Mouse (Mus musculus) liver, embryonic 14.5 days (tissue): ENCODE measurements around the gene Gnaq. TPM values are rescaled to one million over a fixed set of nuclear protein-coding genes. Genes with fewer than 3 reads are reported as not detected.

ENCODE experiments used
- ATAC-seq: fragments of 200-750 bp; cut with Nextera tagmentation; 2 replicates; pipeline ENCODE4 v1.8.0; 2017; ENCODE audit warnings: moderate number of reproducible peaks, mild to moderate bottlenecking, moderate library complexity; ENCODE audit not compliant: insufficient read depth
- DNase-seq, 3 experiments: peaks; one replicate each; pipeline ENCODE4 v3.0.0-alpha.2; 2012 to 2013; ENCODE audit warnings: low read depth in 3 of 3, low spot score in 3 of 3
- H3K27ac ChIP-seq: fragments of 300-500 bp; sonication (generic); 2 replicates; pipeline ENCODE4 v1.5.1; 2014; ENCODE audit warnings: moderate library complexity, mild to moderate bottlenecking, control low read depth, inconsistent platforms
- H3K27me3 ChIP-seq: fragments of 300-500 bp; sonication (generic); 2 replicates; pipeline ENCODE4 v1.6.1; 2014; ENCODE audit warnings: mild to moderate bottlenecking, low read length, moderate library complexity; ENCODE audit not compliant: control insufficient read depth, insufficient read depth
- H3K36me3 ChIP-seq: fragments of 300-500 bp; sonication (generic); replicated peaks from 2 replicates; pipeline ENCODE4 v1.6.1; 2014; ENCODE audit warnings: low read depth; ENCODE audit not compliant: control insufficient read depth, insufficient read depth
- H3K4me1 ChIP-seq, 2 experiments: fragments of 200-500 bp in 1 of 2; fragments of 300-500 bp in 1 of 2; sonication (generic) in 1 of 2; replicated peaks; 2 replicates each; pipeline ENCODE4 v1.6.1; 2012 to 2014; ENCODE audit warnings: antibody characterized with exemption in 1 of 2, inconsistent platforms in 1 of 2, low read length in 1 of 2; ENCODE audit not compliant: control insufficient read depth in 2 of 2, insufficient read depth in 2 of 2
- H3K4me2 ChIP-seq: fragments of 300-500 bp; sonication (generic); 2 replicates; pipeline ENCODE4 v1.6.1; 2014; ENCODE audit warnings: low read depth, mild to moderate bottlenecking, control low read depth, moderate library complexity
- H3K4me3 ChIP-seq, 2 experiments: fragments of 200-500 bp in 1 of 2; fragments of 300-500 bp in 1 of 2; sonication (generic) in 1 of 2; 2 replicates each; pipeline ENCODE4 v1.5.1; 2012 to 2014; ENCODE audit warnings: low read depth in 2 of 2, low read length in 2 of 2, mild to moderate bottlenecking in 2 of 2, control low read depth in 1 of 2, inconsistent platforms in 1 of 2, moderate library complexity in 1 of 2; ENCODE audit not compliant: insufficient read depth in 1 of 2
- H3K9ac ChIP-seq: fragments of 300-500 bp; sonication (generic); replicated peaks from 2 replicates; pipeline ENCODE4 v1.6.1; 2014; ENCODE audit warnings: mild to moderate bottlenecking, control low read depth, moderate library complexity
- H3K9me3 ChIP-seq: fragments of 300-500 bp; sonication (generic); 2 replicates; pipeline ENCODE4 v1.6.1; 2016; ENCODE audit warnings: low read length, mixed read lengths; ENCODE audit not compliant: control insufficient read depth
- CTCF ChIP-seq: IDR thresholded peaks from 2 replicates; pipeline ENCODE4 v1.5.1; 2016; ENCODE audit warnings: antibody characterized with exemption, low read depth, control low read depth
- EP300 ChIP-seq: IDR thresholded peaks from 2 replicates; pipeline ENCODE4 v1.6.1; 2016; ENCODE audit warnings: antibody characterized with exemption, low read depth
- WGBS: fragments of 180-500 bp; shearing (Covaris S2); extraction: QIAGEN DNeasy Blood & Tissue Kit; methylation state at CpG from one replicate; pipeline ENCODE4 v1.1.7; 2014; ENCODE audit not compliant: insufficient replicate concordance; 5-methylcytosine and 5-hydroxymethylcytosine counted together
- polyA plus RNA-seq, 2 experiments: library from polyadenylated mRNA; depleted of rRNA in 1 of 2; stranded (reverse) in 1 of 2; unstranded in 1 of 2; fragments of >200 nt; fragmentation: Nextera tagmentation in 1 of 2; extraction: Ambion mirVana in 1 of 2; gene quantifications; 2 replicates each; pipeline versions ENCODE4 v1.2.1 to v1.2.3; 2012 to 2014

The Gnaq gene
- polyA plus RNA-seq, 2 experiments: 1.7 to 2.7 TPM

- DNase-seq: no peak
- Histone ChIP-seq H3K27ac (no peak overlapping the region), H3K4me2 (no peak overlapping the region), H3K9me3 (no peaks in the 10 kb centered on the region), H3K4me3 (no peak overlapping the region), H3K36me3 (no peaks in the 10 kb centered on the region), H3K4me1 (no peaks in the 10 kb centered on the region), H3K27me3 (no peaks in the 10 kb centered on the region), H3K9ac (no peak overlapping the region)
- WGBS: 59% methylated on average over 2 of the region's 2 CpGs
- TF ChIP-seq EP300: no peak
- TF ChIP-seq CTCF: no peak
- no peak for ATAC-seq
Observed at GRCm38 (mm10) chr19:16121301-16121700, 11.3 kb upstream of the Gnaq start.

- no peak overlapping the region for H3K9ac ChIP-seq
- no peak for DNase-seq
- H3K4me2 ChIP-seq: no peak overlapping the region
- 15% methylated on average over 5 of the region's 5 CpGs for WGBS
- no peak overlapping the region for H3K4me3 ChIP-seq
- H3K27ac ChIP-seq: no peak overlapping the region
- H3K4me1 ChIP-seq: peaks cover 0 to 10% of the 10 kb centered on the region in 2 experiments; a peak in 2 of 4 replicates
- peaks cover 27% of the 10 kb centered on the region for H3K27me3 ChIP-seq
- no peaks in the 10 kb centered on the region for H3K36me3 ChIP-seq
- TF ChIP-seq EP300 (no peak), CTCF (no peak)
- H3K9me3 ChIP-seq: no peaks in the 10 kb centered on the region
- no peak for ATAC-seq
Observed at GRCm38 (mm10) chr19:16128715-16129114, 3.9 kb upstream of the Gnaq start.

GRCm38 (mm10) chr19:16129171-16129570 lies 3.5 kb upstream of the Gnaq start:
- no peak for TF ChIP-seq CTCF
- no peak for TF ChIP-seq EP300

DNA sequence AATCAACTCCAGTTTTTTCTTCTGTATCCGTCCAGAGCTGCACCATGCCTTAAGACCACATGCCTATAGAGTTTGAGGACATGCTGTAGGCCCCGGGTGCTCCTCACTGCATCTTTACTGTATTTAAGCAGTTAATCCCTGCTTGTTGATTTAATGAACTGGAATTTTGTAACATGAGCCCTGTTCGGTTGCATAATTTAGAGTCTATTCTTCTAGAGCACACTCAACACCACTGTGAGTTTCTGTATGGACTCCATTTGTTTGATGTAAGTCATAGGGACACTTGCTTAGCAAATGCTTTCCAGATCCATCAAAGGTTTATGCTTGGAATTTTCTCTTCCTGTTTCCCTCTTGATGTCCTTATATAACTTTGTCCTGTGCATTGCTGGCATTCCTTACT lies 2.2 kb upstream of the Gnaq start:
- H3K9me3 ChIP-seq: no peaks in the 10 kb centered on the region
- H3K4me3 ChIP-seq: no peak overlapping the region
- no peaks in the 10 kb centered on the region for H3K36me3 ChIP-seq
- ATAC-seq: no peak
- no peak overlapping the region for H3K4me2 ChIP-seq
- 39% methylated on average over 3 of the region's 3 CpGs for WGBS
- peaks cover 0 to 12% of the 10 kb centered on the region in 2 experiments; a peak in 2 of 4 replicates for H3K4me1 ChIP-seq
- no peak overlapping the region for H3K27ac ChIP-seq
- no peak for DNase-seq
- no peak overlapping the region for H3K9ac ChIP-seq
- no peak for TF ChIP-seq EP300
- no peak for TF ChIP-seq CTCF
- H3K27me3 ChIP-seq: peaks cover 44% of the 10 kb centered on the region

More at GRCm38 (mm10) chr19:16129171-16129570, 3.5 kb upstream of the Gnaq start:
- H3K27me3 ChIP-seq: peaks cover 31% of the 10 kb centered on the region
- peaks cover 0 to 10% of the 10 kb centered on the region in 2 experiments; a peak in 2 of 4 replicates for H3K4me1 ChIP-seq
- H3K36me3 ChIP-seq: no peaks in the 10 kb centered on the region
- ATAC-seq (no peak), DNase-seq (no peak)
- 63% methylated on average over 2 of the region's 2 CpGs for WGBS
- H3K27ac ChIP-seq: no peak overlapping the region
- H3K9ac ChIP-seq: no peak overlapping the region
- no peak overlapping the region for H3K4me2 ChIP-seq
- H3K4me3 ChIP-seq: no peak overlapping the region
- no peaks in the 10 kb centered on the region for H3K9me3 ChIP-seq

DNA sequence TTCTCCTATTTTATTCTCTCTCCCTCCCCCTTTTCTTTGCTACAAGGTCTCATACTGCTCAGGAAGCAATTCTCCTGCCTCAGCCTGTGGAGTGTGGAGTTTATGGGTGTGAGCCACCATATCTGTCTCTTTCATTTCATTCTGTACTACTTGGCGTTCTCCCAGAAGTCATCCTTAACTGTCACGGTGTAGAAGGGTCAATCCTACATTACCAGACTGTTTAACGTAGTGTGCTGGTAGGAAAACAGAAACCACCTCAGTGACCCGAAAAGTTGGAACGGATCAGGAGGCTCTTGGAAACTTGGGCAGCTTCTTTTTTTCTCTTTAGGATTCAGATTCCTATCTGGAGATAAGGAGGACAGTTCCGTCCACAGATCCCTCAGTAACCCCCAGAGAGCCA lies 800 bp upstream of the Gnaq start:
- Histone ChIP-seq H3K27ac (no peak overlapping the region), H3K9ac (peak overlapping the region; percentile 37), H3K4me2 (peak overlapping the region; percentile 67), H3K27me3 (peaks cover 44% of the 10 kb centered on the region), H3K4me1 (peaks cover 0 to 12% of the 10 kb centered on the region in 2 experiments; a peak in 2 of 4 replicates), H3K4me3 (peak overlapping the region; percentile 55 to 60), H3K9me3 (no peaks in the 10 kb centered on the region), H3K36me3 (no peaks in the 10 kb centered on the region)
- 5% methylated on average over 6 of the region's 6 CpGs for WGBS
- no peak for DNase-seq
- no peak for TF ChIP-seq EP300
- TF ChIP-seq CTCF: no peak
- ATAC-seq: no peak
